Mouse (Mus musculus): ENCODE measurements around the gene Abi3bp.

The Abi3bp gene

DNA sequence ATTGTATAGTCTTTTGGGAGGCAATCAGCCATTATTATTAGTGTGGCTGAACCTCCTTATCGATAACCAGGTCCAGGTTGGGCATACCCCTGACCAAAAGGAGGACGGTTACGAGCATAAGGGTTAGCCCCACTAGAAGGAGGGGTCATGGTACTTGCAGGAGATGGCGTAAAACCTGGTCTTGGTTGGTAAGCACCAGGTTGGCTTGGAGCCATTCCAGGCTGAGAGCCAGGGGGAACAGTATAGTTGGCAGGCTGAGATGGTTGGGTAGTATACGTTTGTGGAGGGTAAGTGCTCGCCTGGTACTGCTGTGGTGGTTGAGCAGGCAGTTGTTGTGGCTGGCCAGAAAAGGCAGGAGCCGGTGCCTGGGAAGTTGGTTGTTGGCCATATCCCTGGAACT lies 213.0 kb downstream of the Abi3bp start:
- DNase-seq, result no peak

DNA sequence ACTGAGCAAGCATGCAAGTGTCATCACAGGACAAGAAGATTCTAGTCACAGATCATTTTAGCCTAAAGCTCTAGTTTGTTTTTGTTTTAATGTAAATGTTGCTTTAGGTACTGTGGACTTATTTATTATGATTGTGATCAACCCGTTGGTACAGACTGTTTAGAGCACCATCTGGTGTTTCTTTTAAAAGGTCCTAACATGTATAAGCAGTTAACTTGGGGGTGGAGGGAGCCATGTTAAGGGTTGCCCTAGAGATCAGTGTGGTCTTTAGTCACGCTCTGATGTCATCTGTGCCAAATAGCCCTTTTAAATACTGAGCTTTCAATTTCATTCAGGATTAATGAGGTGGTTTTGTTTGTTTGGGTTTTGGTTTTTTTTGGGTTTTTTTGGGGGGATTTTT lies 218.8 kb downstream of the Abi3bp start:
- DNase-seq, result no peak

DNA sequence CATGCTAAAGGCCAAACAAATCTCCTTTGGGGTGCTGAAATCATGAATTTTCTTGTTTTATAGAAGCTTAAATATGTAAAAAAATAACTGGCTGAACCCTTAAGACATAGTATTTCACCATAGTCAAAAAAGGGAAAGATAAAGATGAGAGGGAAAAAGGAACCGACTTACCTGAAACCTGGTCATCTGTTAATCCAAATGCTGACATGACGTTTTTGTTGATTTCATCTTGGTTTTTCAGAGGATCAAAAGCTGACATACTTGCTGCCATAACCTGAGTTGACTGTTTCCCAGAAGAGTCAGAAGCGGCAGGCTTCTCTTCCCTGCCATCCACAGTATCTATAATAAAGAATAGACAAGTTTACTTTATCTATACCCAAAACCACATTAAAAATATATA lies 223.2 kb downstream of the Abi3bp start:
- DNase-seq, result no peak

DNA sequence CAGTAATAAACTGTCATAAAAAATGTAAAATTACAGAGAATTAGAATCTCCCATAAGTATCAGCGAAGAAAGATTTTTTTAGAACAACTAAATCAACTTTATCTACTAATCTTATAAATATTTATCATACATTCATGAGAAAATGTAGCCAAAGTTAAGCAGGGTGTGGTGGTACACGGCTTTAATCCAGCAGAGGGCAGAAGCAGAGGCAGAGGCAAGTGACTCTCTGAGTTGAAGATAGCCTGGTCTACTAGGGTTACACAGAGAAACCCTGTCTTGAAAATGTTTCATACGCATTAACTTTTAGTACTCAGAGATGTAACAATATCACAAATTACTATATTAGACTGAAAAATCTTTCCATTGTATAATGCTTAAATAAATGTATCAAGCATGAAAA lies 228.1 kb downstream of the Abi3bp start:
- no peak for DNase-seq

DNA sequence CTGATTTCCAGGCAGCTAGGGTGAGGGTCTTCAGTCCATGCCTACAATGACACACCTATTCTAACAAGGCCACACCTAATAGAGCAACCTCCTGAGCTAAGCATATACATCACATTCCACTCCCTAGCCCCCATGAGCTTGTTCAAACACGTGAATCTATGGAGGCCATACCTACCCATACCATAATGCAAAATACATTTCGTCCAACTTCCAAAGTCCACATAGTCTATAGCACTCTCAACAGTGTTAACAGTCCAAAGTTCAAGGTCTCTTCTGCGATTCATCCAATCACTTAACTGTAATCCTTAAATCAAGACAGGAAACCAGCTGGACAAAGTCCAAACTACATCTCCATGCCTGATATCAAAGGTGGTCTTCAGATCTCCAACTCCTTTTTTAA lies 232.4 kb downstream of the Abi3bp start:
- no peak for DNase-seq

DNA sequence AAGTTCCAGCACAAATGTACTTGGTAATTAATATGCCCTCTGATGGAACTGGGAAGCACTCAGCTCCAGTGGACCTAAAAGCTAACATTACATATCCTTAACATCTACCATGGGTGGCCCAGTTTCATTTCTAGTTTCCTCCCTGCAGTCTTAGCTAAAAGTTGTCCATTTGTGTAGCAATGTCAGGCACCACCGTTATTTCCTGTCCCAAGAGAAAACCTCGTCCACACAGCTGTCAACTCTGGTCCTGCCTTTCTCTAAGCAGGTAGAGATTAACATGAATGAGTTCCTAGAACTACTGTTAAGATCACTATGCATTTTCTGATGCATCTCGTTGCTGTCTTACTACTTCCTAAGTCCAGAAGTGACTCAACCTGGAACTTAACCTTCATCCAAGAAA lies 237.9 kb downstream of the Abi3bp start:
- no peak for DNase-seq

DNA sequence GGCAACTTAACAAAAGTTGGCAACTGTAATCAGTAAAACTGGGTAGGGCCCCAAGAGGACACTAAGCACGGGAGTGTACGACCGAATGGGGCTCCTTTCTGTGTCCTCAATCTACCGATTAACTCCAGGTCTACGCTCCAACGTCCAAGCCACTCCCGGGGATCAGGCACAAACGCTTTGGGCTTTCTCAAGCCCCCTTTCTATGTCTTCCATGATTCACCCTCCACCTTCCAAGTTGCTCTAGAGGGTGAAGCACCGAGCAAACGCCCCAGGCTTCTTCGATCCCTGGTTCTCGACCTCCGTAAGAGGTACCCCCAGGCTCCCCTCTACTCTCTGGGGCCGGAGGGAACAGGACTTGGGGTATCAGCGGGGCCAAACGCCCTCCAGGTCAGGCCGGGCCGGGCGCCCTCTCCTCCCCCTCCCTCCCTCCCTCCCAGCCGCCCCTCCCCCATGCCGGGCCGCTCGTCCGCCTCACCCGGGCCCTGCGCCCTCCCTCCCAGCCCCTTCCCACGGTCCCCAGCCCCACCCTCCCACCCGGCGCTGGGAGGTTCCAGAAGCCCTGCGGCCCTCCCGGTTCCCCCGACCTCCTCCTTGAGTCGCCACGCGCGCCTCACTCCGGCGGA lies 239.0 kb downstream of the Abi3bp start:
- DNase-seq, result no peak

DNA sequence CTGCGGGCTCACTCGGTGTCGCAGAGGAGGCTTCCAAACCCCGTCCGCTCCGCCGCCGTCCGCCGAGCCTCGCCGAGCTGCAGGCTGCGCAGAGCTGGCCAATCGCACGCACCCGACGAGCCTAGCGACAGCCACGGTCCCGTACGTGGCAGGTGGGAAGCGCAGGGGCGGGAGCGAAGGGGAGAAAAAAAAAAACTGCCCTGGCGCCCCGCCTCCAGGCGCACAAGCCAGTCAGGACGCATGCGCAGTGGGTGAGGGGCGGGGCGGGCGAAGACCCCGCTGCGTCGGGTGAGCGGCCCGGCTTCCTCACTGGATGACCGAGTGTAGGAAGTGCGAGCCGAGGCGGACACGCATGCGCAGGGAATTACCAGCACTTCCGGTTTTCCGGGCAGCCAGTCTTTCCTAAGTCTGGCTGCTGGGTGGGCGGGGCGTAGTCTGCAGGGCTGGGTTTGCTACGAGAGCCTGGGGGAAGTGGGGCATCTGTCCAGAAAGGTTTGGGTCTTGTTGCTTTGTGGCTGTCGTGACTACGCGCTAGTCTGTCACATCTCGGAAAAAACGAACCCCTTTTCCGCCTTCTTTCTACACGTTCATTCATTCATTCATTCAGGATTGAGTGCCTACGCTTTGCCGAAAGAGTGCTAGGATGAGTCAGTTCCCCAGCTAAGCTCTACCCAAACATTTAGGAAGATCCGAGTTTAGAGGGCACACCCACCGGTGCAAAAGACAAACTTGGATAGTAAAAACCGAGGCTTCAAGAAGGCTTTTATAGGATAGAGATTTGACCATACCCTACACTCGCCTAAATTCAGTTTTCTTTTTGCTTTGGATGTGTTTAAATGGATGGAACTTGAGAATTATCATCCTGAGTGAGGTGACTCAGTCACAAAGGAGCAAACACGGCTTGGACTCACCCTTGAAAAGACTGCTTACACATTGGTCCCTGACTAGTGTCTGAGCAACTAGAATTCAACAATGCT lies 239.8 kb downstream of the Abi3bp start, which contains the start of gene Tfg:
Gene Tfg, minus strand, starts transcription at position 227 of the 977 bp plus-strand sequence.
- DNase-seq, result peak; percentile 100

DNA sequence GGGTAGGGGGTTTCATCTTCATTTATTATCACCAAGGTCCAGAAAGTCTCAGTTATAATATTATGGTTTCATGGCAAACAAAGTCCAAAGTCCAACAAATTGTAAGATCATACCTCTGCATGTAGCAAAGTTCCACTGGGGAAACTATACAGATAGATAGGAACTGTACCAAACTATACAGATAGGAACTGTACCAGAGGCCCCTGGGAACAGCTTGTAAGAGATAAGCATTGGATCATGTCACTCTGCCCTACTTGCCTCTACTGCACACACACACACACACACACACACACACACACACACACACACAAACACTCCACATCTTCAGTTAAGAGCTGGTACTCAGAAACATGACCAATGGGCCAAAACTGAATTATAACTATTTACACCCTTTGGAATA lies 241.4 kb downstream of the Abi3bp start:
- DNase-seq, result no peak

DNA sequence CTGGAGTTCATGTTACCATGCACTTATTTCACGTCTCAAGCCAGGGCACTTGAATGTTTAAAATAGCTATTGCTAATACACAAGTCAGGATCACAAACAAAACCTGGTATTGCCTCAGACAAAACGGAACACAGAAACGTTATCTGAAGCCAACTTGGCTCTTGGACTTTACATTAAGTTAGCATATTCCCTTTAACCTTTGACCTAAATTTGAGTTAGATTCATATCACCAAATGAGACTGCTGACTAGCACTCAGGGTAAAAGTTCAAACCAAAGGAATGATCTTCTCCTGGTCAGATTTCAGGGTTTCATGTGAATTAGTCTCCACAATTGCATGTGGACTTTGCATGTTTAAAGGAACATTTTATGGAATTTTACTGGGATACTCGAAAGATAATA lies 244.7 kb downstream of the Abi3bp start:
- DNase-seq, result no peak

DNA sequence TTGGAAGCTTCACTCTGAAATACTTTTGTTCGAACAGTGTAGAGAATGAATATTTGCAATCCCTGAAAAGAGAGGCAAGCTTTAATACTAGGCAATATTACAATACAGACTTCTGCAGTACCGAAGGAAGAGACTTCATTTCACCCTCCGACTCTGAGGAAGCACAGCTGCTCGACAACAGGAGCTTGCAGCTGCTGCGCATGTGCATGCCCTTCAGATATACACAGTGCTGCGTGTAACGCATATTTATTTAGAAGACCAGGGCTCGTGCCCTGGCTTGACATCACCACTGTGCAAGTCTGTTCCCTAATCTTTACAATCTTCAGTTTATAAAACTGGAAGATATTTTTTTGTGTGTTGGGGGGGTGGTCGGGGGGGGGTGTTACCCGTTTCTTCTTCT lies 247.2 kb downstream of the Abi3bp start:
- DNase-seq, result peak; percentile 26 to 36

DNA sequence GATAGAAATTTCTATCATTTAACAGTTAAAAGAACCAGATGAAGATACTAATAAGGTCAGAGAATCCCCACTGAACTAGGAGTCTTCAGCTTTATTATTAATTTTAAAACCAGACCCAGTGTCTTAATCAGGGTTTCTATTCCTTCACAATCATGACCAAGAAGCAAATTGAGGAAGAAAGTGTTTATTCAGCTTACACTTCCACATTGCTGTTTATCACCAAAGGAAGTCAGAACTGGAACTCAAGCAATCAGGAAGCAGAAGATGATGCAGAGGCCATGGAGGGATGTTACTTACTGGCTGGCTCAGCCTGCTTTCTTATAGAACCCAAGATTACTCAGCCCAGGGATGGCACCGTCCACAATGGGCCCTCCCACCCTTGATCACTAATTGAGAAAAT lies 251.4 kb downstream of the Abi3bp start:
- no peak for DNase-seq

Measured in kidney, postnatal 4 days (tissue).